Mouse (Mus musculus): ENCODE results near the gene BC049762. TPM values are rescaled to one million over a fixed set of nuclear protein-coding genes. Genes with fewer than 3 reads are reported as not detected.

The BC049762 gene
- polyA plus RNA-seq, 1 experiment = not detected

GRCm38 (mm10) chr11:51264352-51264751, 1.5 kb upstream of the BC049762 start:
- Histone ChIP-seq H3K79me2 (ENCODE audit: control insufficient read depth, insufficient read depth) (peaks cover 60% of the 10 kb centered on the region), H3K4me3 (peak overlapping the region; percentile 90), H3K4me2 (ENCODE audit: low read depth) (peak overlapping the region; percentile 96), H3K36me3 (ENCODE audit: control insufficient read depth, insufficient read depth) (peaks cover 21% of the 10 kb centered on the region), H3K27me3 (ENCODE audit: control insufficient read depth, insufficient read depth, insufficient read length) (no peaks in the 10 kb centered on the region), H3ac (ENCODE audit: control insufficient read depth, insufficient read length) (no peak overlapping the region)
- peak; percentile 63; the same call in 1 of the 2 replicates for TF ChIP-seq CEBPB (IDR thresholded peaks at IDR 0.05; ENCODE audit: insufficient read depth, poor library complexity, severe bottlenecking)
- no peak for TF ChIP-seq E2F4 (IDR thresholded peaks at IDR 0.05; ENCODE audit: insufficient read depth)

- H3K79me2 ChIP-seq (ENCODE audit: control insufficient read depth, insufficient read depth) = peaks cover 52% of the 10 kb centered on the region
- TF ChIP-seq POLR2AphosphoS2 (IDR thresholded peaks at IDR 0.05; ENCODE audit: insufficient read length, low read depth) (peak; percentile 39), MAX (IDR thresholded peaks at IDR 0.05; ENCODE audit: low read depth) (no peak)
- H3K4me3 ChIP-seq = peak overlapping the region; percentile 90
- peak overlapping the region; percentile 96 for H3K4me2 ChIP-seq (ENCODE audit: low read depth)
- no peaks in the 10 kb centered on the region for H3K27me3 ChIP-seq (ENCODE audit: control insufficient read depth, insufficient read depth, insufficient read length)
- peaks cover 17% of the 10 kb centered on the region for H3K36me3 ChIP-seq (ENCODE audit: control insufficient read depth, insufficient read depth)
- H3ac ChIP-seq (ENCODE audit: control insufficient read depth, insufficient read length) = peak overlapping the region; percentile 76
Measured at GRCm38 (mm10) chr11:51263286-51263831, 513 bp upstream of the BC049762 start.

- no peak for TF ChIP-seq TCF3 (IDR thresholded peaks at IDR 0.05; ENCODE audit: insufficient read length, low read depth)
- TF ChIP-seq MYOG (IDR thresholded peaks at IDR 0.05; ENCODE audit: control insufficient read depth in 1 of 3, insufficient read depth in 1 of 3, insufficient read length in 2 of 3, low read depth in 2 of 3) = no peak
- TF ChIP-seq SRF (IDR thresholded peaks at IDR 0.05; ENCODE audit: control insufficient read depth, insufficient read length, low read depth) = no peak
- no peak for TF ChIP-seq MAX (IDR thresholded peaks at IDR 0.05; ENCODE audit: low read depth)
- no peak for TF ChIP-seq POLR2AphosphoS2 (IDR thresholded peaks at IDR 0.05; ENCODE audit: insufficient read length, low read depth)
- no peak for TF ChIP-seq USF1 (IDR thresholded peaks at IDR 0.05; ENCODE audit: low read depth)
- TF ChIP-seq REST (IDR thresholded peaks at IDR 0.05; ENCODE audit: insufficient read depth, insufficient read length) = no peak
- TF ChIP-seq E2F4 (IDR thresholded peaks at IDR 0.05; ENCODE audit: insufficient read depth) = no peak
- no peak for TF ChIP-seq MYOD1 (IDR thresholded peaks at IDR 0.05; ENCODE audit: control insufficient read depth in 1 of 3, insufficient read length in 2 of 3, low read depth in 2 of 3)
- no peak for TF ChIP-seq CEBPB (IDR thresholded peaks at IDR 0.05; ENCODE audit: insufficient read depth, poor library complexity, severe bottlenecking)
- no peak for TF ChIP-seq TCF12 (IDR thresholded peaks at IDR 0.05; ENCODE audit: insufficient read depth, poor library complexity, severe bottlenecking)
- no peak for TF ChIP-seq POLR2A (IDR thresholded peaks at IDR 0.05; ENCODE audit: insufficient read length, low read depth)
- Histone ChIP-seq H3K4me3 (peak within 1 kb of the TSS; percentile 90), H3K79me2 (ENCODE audit: control insufficient read depth, insufficient read depth) (peaks cover 36% of the 10 kb centered on the region), H3K36me3 (ENCODE audit: control insufficient read depth, insufficient read depth) (peaks cover 3% of the 10 kb centered on the region), H3K27me3 (ENCODE audit: control insufficient read depth, insufficient read depth, insufficient read length) (peaks cover 5% of the 10 kb centered on the region), H3K4me2 (ENCODE audit: low read depth) (peak within 1 kb of the TSS; percentile 91), H3ac (ENCODE audit: control insufficient read depth, insufficient read length) (peak within 1 kb of the TSS; percentile 76)
Measured at GRCm38 (mm10) chr11:51261680-51262219, 1.1 kb downstream of the BC049762 start, which contains the start of gene Clk4. Gene Clk4, plus strand, starts transcription at chr11:51261730.

- no peak for TF ChIP-seq MYOG (IDR thresholded peaks at IDR 0.05; ENCODE audit: control insufficient read depth in 1 of 3, insufficient read depth in 1 of 3, insufficient read length in 2 of 3, low read depth in 2 of 3)
- TF ChIP-seq TCF12 (IDR thresholded peaks at IDR 0.05; ENCODE audit: insufficient read depth, poor library complexity, severe bottlenecking) = no peak
- TF ChIP-seq POLR2A (IDR thresholded peaks at IDR 0.05; ENCODE audit: insufficient read length, low read depth) = no peak
- no peak for TF ChIP-seq REST (IDR thresholded peaks at IDR 0.05; ENCODE audit: insufficient read depth, insufficient read length)
- TF ChIP-seq TCF3 (IDR thresholded peaks at IDR 0.05; ENCODE audit: insufficient read length, low read depth) = no peak
- TF ChIP-seq MYOD1 (IDR thresholded peaks at IDR 0.05; ENCODE audit: control insufficient read depth in 1 of 3, insufficient read length in 2 of 3, low read depth in 2 of 3) = no peak
- TF ChIP-seq MAX (IDR thresholded peaks at IDR 0.05; ENCODE audit: low read depth) = no peak
- no peak for TF ChIP-seq E2F4 (IDR thresholded peaks at IDR 0.05; ENCODE audit: insufficient read depth)
- no peak for TF ChIP-seq CEBPB (IDR thresholded peaks at IDR 0.05; ENCODE audit: insufficient read depth, poor library complexity, severe bottlenecking)
- no peak for TF ChIP-seq USF1 (IDR thresholded peaks at IDR 0.05; ENCODE audit: low read depth)
- no peak for TF ChIP-seq SRF (IDR thresholded peaks at IDR 0.05; ENCODE audit: control insufficient read depth, insufficient read length, low read depth)
- no peak for TF ChIP-seq POLR2AphosphoS2 (IDR thresholded peaks at IDR 0.05; ENCODE audit: insufficient read length, low read depth)
- Histone ChIP-seq H3ac (ENCODE audit: control insufficient read depth, insufficient read length) (no peak overlapping the region), H3K27me3 (ENCODE audit: control insufficient read depth, insufficient read depth, insufficient read length) (peaks cover 15% of the 10 kb centered on the region), H3K4me3 (no peak overlapping the region), H3K36me3 (ENCODE audit: control insufficient read depth, insufficient read depth) (no peaks in the 10 kb centered on the region), H3K4me2 (ENCODE audit: low read depth) (no peak overlapping the region), H3K79me2 (ENCODE audit: control insufficient read depth, insufficient read depth) (no peaks in the 10 kb centered on the region)
Measured at GRCm38 (mm10) chr11:51257006-51257405, 5.8 kb downstream of the BC049762 start.

- no peak for TF ChIP-seq MYOG (IDR thresholded peaks at IDR 0.05; ENCODE audit: control insufficient read depth in 1 of 3, insufficient read depth in 1 of 3, insufficient read length in 2 of 3, low read depth in 2 of 3)
- no peak for TF ChIP-seq USF1 (IDR thresholded peaks at IDR 0.05; ENCODE audit: low read depth)
- no peak for TF ChIP-seq POLR2A (IDR thresholded peaks at IDR 0.05; ENCODE audit: insufficient read length, low read depth)
- TF ChIP-seq TCF12 (IDR thresholded peaks at IDR 0.05; ENCODE audit: insufficient read depth, poor library complexity, severe bottlenecking) = no peak
- TF ChIP-seq CEBPB (IDR thresholded peaks at IDR 0.05; ENCODE audit: insufficient read depth, poor library complexity, severe bottlenecking) = no peak
- no peak for TF ChIP-seq TCF3 (IDR thresholded peaks at IDR 0.05; ENCODE audit: insufficient read length, low read depth)
- TF ChIP-seq MAX (IDR thresholded peaks at IDR 0.05; ENCODE audit: low read depth) = no peak
- no peak for TF ChIP-seq POLR2AphosphoS2 (IDR thresholded peaks at IDR 0.05; ENCODE audit: insufficient read length, low read depth)
Measured at GRCm38 (mm10) chr11:51242897-51243296, 19.9 kb downstream of the BC049762 start.

More at GRCm38 (mm10) chr11:51242897-51243296, 19.9 kb downstream of the BC049762 start:
- H3K27me3 ChIP-seq (ENCODE audit: control insufficient read depth, insufficient read depth, insufficient read length) = peaks cover 18% of the 10 kb centered on the region
- no peaks in the 10 kb centered on the region for H3K36me3 ChIP-seq (ENCODE audit: control insufficient read depth, insufficient read depth)
- H3K79me2 ChIP-seq (ENCODE audit: control insufficient read depth, insufficient read depth) = no peaks in the 10 kb centered on the region
- no peak overlapping the region for H3ac ChIP-seq (ENCODE audit: control insufficient read depth, insufficient read length)
- H3K4me3 ChIP-seq = no peak overlapping the region
- H3K4me2 ChIP-seq (ENCODE audit: low read depth) = no peak overlapping the region

All from myocyte (in vitro differentiated cells).